Mouse (Mus musculus) CD4-positive naive resting alpha-beta T cell, adult 76 days (primary cell): ENCODE results near the gene G6pdx. TPM values are rescaled to one million over a fixed set of nuclear protein-coding genes. Genes with fewer than 3 reads are reported as not detected.

Experiments
- total RNA-seq: library from RNA; stranded (reverse); gene quantifications from one replicate; pipeline ENCODE4 v1.2.4, GENCODE M21; 2023

Gene G6pdx
- total RNA-seq = 21.2 TPM

GRCm38 (mm10) chrX:74428826-74429276 is at the start of gene G6pdx:
TSS of gene G6pdx (minus strand) at chrX:74429194.

GRCm38 (mm10) chrX:74392535-74393443 is 36.2 kb downstream of the G6pdx start, which contains the start of the genes Fam3a and Ikbkg:
TSS of gene Fam3a (minus strand) at chrX:74393272.
TSS of gene Ikbkg (plus strand) at chrX:74393290.

GRCm38 (mm10) chrX:74372888-74373549 is 56.0 kb downstream of the G6pdx start, which contains the start of the genes Ubl4a and Slc10a3:
TSS of gene Ubl4a (minus strand) at chrX:74373218.
TSS of gene Slc10a3 (minus strand) at chrX:74373349.

Other genes with a start within 250 kb of the G6pdx start
- 638 TPM for gene Flna, start 179.4 kb downstream of the G6pdx start, total RNA-seq
- gene Emd, start 174.5 kb downstream of the G6pdx start, total RNA-seq = 81.9 TPM
- 757 TPM for gene Rpl10, start 158.4 kb downstream of the G6pdx start, total RNA-seq
- 59.6 TPM for gene Taz, start 147.3 kb downstream of the G6pdx start, total RNA-seq
- gene Dnase1l1, start 146.9 kb downstream of the G6pdx start, total RNA-seq = 10.6 TPM
- gene Atp6ap1, start 132.1 kb downstream of the G6pdx start, total RNA-seq = 111 TPM
- gene Gdi1, start 124.2 kb downstream of the G6pdx start, total RNA-seq = 179 TPM
- 69.5 TPM for gene Fam50a, start 116.2 kb downstream of the G6pdx start, total RNA-seq
- gene Plxna3, start 100.1 kb downstream of the G6pdx start, total RNA-seq = 8.1 TPM
- 12.4 TPM for gene Lage3, start 75.6 kb downstream of the G6pdx start, total RNA-seq
- gene Ubl4a, start 56.0 kb downstream of the G6pdx start, total RNA-seq = 25.0 TPM
- gene Slc10a3, start 55.8 kb downstream of the G6pdx start, total RNA-seq = 15.4 TPM
- 16.0 TPM for gene Fam3a, start 35.9 kb downstream of the G6pdx start, total RNA-seq
- 59.5 TPM for gene Ikbkg, start 35.9 kb downstream of the G6pdx start, total RNA-seq
- gene Gm6880, start 52.2 kb upstream of the G6pdx start, total RNA-seq = not detected
- not detected for gene Olfr1326-ps1, start 145.7 kb upstream of the G6pdx start, total RNA-seq
- not detected for gene Olfr1325, start 163.5 kb upstream of the G6pdx start, total RNA-seq
- not detected for gene Gm5640, start 216.4 kb upstream of the G6pdx start, total RNA-seq